Mouse (Mus musculus): ENCODE measurements around the gene Olfr1056. TPM values are rescaled to one million over a fixed set of nuclear protein-coding genes. Genes with fewer than 3 reads are reported as not detected.

Olfr1056 gene
- polyA plus RNA-seq, 1 experiment from 2014 or later, result not detected

Other genes with a start within 250 kb of the Olfr1056 start
- not detected in 2 replicates for gene Olfr1039, start 226.5 kb downstream of the Olfr1056 start, polyA plus RNA-seq (2015; fragmentation: Nextera tagmentation; extraction: Ambion mirVana)
- not detected in 2 replicates for gene Olfr1040, start 215.7 kb downstream of the Olfr1056 start, polyA plus RNA-seq (2015; fragmentation: Nextera tagmentation; extraction: Ambion mirVana)
- not detected in 2 replicates for gene Olfr1042, start 200.6 kb downstream of the Olfr1056 start, polyA plus RNA-seq (2015; fragmentation: Nextera tagmentation; extraction: Ambion mirVana)
- not detected in 2 replicates for gene Olfr1043, start 194.9 kb downstream of the Olfr1056 start, polyA plus RNA-seq (2015; fragmentation: Nextera tagmentation; extraction: Ambion mirVana)
- gene Olfr1044, start 184.6 kb downstream of the Olfr1056 start, polyA plus RNA-seq (2015; fragmentation: Nextera tagmentation; extraction: Ambion mirVana), result not detected in 2 replicates
- not detected in 2 replicates for gene Olfr52, start 176.8 kb downstream of the Olfr1056 start, polyA plus RNA-seq (2015; fragmentation: Nextera tagmentation; extraction: Ambion mirVana)
- not detected in 2 replicates for gene Olfr1045, start 159.5 kb downstream of the Olfr1056 start, polyA plus RNA-seq (2015; fragmentation: Nextera tagmentation; extraction: Ambion mirVana)
- gene Olfr1046, start 143.2 kb downstream of the Olfr1056 start, polyA plus RNA-seq (2015; fragmentation: Nextera tagmentation; extraction: Ambion mirVana), result not detected in 2 replicates
- gene Olfr1047, start 131.1 kb downstream of the Olfr1056 start, polyA plus RNA-seq (2015; fragmentation: Nextera tagmentation; extraction: Ambion mirVana), result not detected in 2 replicates
- gene Olfr1048, start 122.2 kb downstream of the Olfr1056 start, polyA plus RNA-seq (2015; fragmentation: Nextera tagmentation; extraction: Ambion mirVana), result not detected in 2 replicates
- gene Olfr1049, start 104.1 kb downstream of the Olfr1056 start, polyA plus RNA-seq (2015; fragmentation: Nextera tagmentation; extraction: Ambion mirVana), result not detected in 2 replicates
- not detected in 2 replicates for gene Olfr1051, start 83.4 kb downstream of the Olfr1056 start, polyA plus RNA-seq (2015; fragmentation: Nextera tagmentation; extraction: Ambion mirVana)
- gene Olfr1052, start 70.0 kb downstream of the Olfr1056 start, polyA plus RNA-seq (2015; fragmentation: Nextera tagmentation; extraction: Ambion mirVana), result not detected in 2 replicates
- not detected in 2 replicates for gene Olfr1053, start 47.2 kb downstream of the Olfr1056 start, polyA plus RNA-seq (2015; fragmentation: Nextera tagmentation; extraction: Ambion mirVana)
- not detected in 2 replicates for gene Olfr1054, start 27.0 kb downstream of the Olfr1056 start, polyA plus RNA-seq (2015; fragmentation: Nextera tagmentation; extraction: Ambion mirVana)
- gene Olfr1055, start 12.2 kb downstream of the Olfr1056 start, polyA plus RNA-seq (2015; fragmentation: Nextera tagmentation; extraction: Ambion mirVana), result not detected in 2 replicates
- not detected in 2 replicates for gene Olfr1057, start 15.9 kb upstream of the Olfr1056 start, polyA plus RNA-seq (2015; fragmentation: Nextera tagmentation; extraction: Ambion mirVana)
- not detected in 2 replicates for gene Olfr1058, start 26.1 kb upstream of the Olfr1056 start, polyA plus RNA-seq (2015; fragmentation: Nextera tagmentation; extraction: Ambion mirVana)
- not detected in 2 replicates for gene Olfr1061, start 51.6 kb upstream of the Olfr1056 start, polyA plus RNA-seq (2015; fragmentation: Nextera tagmentation; extraction: Ambion mirVana)
- gene Olfr1062, start 64.3 kb upstream of the Olfr1056 start, polyA plus RNA-seq (2015; fragmentation: Nextera tagmentation; extraction: Ambion mirVana), result not detected in 2 replicates
- not detected in 2 replicates for gene Olfr1065, start 88.1 kb upstream of the Olfr1056 start, polyA plus RNA-seq (2015; fragmentation: Nextera tagmentation; extraction: Ambion mirVana)
- gene Olfr1066, start 93.8 kb upstream of the Olfr1056 start, polyA plus RNA-seq (2015; fragmentation: Nextera tagmentation; extraction: Ambion mirVana), result not detected in 2 replicates
- not detected in 2 replicates for gene Olfr228, start 124.9 kb upstream of the Olfr1056 start, polyA plus RNA-seq (2015; fragmentation: Nextera tagmentation; extraction: Ambion mirVana)
- not detected in 2 replicates for gene Olfr1076, start 146.0 kb upstream of the Olfr1056 start, polyA plus RNA-seq (2015; fragmentation: Nextera tagmentation; extraction: Ambion mirVana)
- gene Olfr1079, start 180.0 kb upstream of the Olfr1056 start, polyA plus RNA-seq (2015; fragmentation: Nextera tagmentation; extraction: Ambion mirVana), result not detected in 2 replicates
- not detected in 2 replicates for gene Olfr1080, start 195.8 kb upstream of the Olfr1056 start, polyA plus RNA-seq (2015; fragmentation: Nextera tagmentation; extraction: Ambion mirVana)
- gene Olfr1082, start 236.5 kb upstream of the Olfr1056 start, polyA plus RNA-seq (2015; fragmentation: Nextera tagmentation; extraction: Ambion mirVana), result not detected in 2 replicates